Mouse (Mus musculus) left cerebral cortex, adult 11 months (tissue): ENCODE measurements at regions not wholly inside any gene's neighbourhood (a gene's known extent, or its start where the extent isn't known, plus 50 kb on each side); places are given as distances from the start of the nearest gene placed in this dataset.
A peak's percentile ranks its signal among the peaks of the same experiment; 100 is the strongest.

Source experiments
- DNase-seq: peaks from one replicate; pipeline ENCODE4 v3.0.0; 2022; ENCODE audit warnings: low spot score

- no peak for DNase-seq
Observed at GRCm38 (mm10) chr3:105227551-105227950, 160.9 kb downstream of the 4930564D02Rik start.

DNA sequence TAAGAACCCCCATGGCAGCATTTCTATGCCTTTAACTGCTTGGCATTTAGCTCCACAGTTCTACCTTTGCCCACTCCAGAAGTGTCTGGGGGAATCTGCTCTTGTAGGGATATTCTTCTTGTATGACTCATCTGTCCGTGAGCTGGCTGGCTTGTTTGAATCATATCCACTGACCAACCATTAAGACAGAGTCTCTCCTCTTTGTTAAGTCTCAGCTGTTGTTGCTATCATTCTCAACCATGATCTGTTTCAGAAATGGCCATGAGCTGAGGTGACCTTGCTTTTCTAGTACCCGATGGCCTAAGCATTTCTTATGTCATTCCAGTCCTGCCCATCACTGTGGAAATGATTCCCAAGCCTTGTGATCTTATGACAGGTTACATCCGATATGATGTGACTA lies 161.8 kb downstream of the 4930564D02Rik start:
- DNase-seq: no peak

DNA sequence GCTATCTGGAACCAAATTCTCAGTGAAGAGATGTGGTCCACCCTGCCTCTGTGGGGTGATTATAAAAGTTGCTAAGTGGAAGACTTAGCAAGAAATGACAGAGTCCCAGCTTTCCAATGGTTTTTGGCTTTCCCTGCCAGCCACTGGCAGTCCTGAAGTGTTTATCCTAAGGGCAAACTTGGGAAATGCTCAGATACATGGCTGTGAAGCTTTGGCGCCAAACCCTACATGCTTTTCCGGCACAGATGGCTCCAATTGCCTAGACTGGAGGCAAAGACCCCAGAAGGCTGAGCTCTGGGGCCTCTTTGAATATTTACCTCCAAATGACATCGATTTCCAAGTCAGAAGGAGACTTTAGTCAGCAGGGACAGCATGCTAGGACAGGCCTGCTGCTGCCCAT lies 174.4 kb downstream of the 4930564D02Rik start:
- DNase-seq: no peak

DNA sequence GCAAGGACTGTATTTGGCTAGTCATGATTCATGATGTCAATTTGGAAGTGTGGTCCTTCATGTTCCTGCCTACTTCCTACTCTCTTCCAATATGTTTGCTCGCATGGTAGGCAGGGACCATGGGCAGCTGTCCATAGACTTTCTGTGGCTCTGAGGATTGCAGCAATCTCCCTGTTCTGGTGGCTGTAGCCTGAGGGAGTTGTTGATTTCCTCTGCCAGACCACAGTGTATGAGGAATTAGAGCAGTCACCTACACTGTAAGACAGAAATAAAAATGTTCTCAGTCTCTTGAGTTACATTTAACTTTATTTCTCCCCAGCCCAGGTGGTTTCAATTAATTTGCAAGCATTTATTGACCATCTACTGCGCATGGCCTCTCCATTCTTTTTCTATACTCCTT lies 190.5 kb downstream of the 4930564D02Rik start:
- DNase-seq: no peak

GRCm38 (mm10) chr3:105275241-105275640 lies 176.9 kb upstream of the Kcnd3 start:
- no peak for DNase-seq

DNA sequence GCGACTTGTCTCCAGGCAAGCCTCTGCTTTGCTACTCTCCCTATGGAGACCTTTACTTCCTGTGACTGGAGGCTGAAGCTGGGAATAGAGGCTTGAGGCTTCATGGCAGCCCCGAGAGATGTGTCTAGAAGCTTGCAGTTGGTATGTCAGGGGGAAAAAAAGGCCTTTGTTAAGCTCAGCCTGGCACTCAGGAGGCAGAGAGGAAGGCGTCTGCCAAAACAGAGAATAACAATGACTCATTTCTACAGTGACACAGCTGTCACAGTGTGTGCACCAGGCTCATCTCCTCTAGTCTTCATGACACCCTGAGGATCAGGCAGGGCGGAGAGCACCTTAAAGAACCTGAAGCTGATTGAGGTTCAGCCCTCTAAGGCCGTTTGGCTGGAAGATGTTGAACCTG lies 171.2 kb upstream of the Kcnd3 start:
- DNase-seq: peak; percentile 30

- DNase-seq: no peak
Observed at GRCm38 (mm10) chr3:105281686-105282085, 170.4 kb upstream of the Kcnd3 start.

GRCm38 (mm10) chr3:105298273-105298672 lies 153.9 kb upstream of the Kcnd3 start:
- no peak for DNase-seq

DNA sequence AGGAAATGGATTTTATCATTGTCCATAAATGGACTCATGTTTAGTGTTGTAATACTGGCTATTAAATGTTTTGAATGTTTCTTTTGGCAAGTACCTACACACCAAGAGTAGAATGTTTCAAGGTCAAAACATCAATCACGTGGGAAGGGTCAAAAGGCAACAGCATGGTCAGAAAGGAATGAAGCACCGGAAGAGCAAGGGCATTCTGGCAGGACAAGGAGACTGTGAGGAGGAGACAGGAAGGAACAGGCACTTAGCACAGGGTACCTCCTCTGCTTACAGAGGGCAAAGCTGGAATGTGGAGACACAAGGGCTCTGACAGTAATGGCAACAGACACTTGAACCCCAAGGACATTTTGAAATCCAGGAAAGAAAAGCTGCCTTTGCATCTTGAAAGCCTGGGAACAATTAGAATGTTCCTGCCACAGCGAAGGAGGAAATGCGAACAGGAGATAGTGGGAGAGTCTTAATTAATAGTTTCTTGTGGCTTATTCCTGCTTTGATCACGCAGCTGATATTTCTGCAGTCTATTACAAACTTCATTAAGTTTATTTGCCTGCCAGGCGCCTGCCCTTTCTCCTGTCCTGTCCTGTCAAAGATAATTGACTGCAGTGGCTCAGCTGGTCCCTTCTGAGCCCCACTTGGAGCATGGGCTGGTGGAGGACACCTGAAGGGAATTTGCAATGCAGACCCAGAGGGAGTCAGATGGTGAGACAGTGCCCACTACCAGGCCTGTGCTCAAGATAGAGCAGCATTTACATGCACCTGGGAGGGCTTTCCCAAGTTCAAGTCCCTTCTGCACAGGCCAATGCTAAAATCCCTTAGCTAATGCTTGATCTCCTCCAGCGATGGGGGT lies 151.2 kb upstream of the Kcnd3 start:
- DNase-seq: no peak

DNA sequence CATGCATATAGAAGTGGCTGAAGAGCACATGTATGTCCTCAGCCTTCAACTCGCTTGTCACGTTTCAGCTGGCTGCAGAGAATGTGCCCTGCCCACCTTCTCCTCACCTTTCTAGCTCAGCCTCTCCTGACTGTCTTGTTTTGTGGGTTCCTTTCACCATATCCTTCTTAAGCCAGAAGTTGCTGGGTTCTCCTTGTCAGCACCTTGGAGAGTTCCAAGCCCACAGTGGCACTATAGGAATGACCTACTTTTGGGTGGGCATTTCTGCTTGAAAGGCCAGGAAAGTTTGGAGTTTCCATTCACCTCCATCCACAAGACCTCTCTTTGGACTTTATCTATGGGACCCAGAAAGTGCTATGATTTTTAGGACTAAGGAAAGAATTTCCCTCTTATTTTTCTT lies 144.5 kb upstream of the Kcnd3 start:
- DNase-seq: no peak

DNA sequence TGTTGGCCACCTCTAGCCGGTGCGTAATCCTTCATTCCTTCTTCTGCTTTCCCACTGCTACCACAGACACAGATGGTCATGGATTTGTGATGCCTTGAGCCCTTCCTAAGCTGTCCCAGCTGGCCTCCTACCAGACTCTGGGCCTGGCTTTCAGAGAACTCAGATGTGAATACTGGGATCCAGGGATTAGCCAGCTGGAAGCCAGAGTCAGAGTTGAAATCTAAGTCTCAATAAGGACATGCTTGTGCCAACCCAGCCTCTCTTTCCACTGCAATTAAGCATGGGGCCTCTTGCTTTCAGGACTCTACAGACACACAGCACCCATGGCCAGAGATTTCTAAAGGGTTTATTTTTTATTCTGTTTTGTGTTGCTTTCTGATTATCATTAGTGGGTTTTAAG lies 143.1 kb upstream of the Kcnd3 start:
- no peak for DNase-seq

GRCm38 (mm10) chr3:105353268-105353667 lies 98.9 kb upstream of the Kcnd3 start:
- no peak for DNase-seq

- no peak for DNase-seq
Observed at GRCm38 (mm10) chr3:105354123-105354931, 97.8 kb upstream of the Kcnd3 start.

- no peak for DNase-seq
Observed at GRCm38 (mm10) chr3:105357511-105357910, 94.6 kb upstream of the Kcnd3 start.

GRCm38 (mm10) chr3:105359636-105360035 lies 92.5 kb upstream of the Kcnd3 start:
- DNase-seq: no peak

DNA sequence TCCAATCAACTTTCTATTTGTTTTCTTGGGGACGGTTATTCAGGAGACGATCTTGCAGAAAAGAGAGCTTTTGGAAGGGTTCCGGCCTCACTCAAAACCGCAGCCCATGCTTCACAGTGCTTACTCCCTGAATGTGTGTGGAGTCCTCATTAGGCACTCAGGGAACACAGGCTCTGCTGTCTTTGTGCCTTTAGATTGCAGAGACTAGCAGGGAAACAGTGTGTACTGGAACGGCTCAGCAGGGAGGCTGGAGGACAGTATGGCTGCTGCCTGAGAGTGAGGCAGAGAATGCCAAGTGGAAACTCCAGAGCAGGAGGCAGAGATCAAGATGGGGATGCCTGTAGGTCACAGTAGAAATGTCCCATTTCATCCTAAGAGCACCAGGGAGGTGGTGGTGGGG lies 87.4 kb upstream of the Kcnd3 start:
- peak; percentile 23 for DNase-seq

GRCm38 (mm10) chr3:105366806-105367205 lies 85.3 kb upstream of the Kcnd3 start:
- DNase-seq: no peak

GRCm38 (mm10) chr3:105367972-105368371 lies 84.2 kb upstream of the Kcnd3 start:
- DNase-seq: no peak

DNA sequence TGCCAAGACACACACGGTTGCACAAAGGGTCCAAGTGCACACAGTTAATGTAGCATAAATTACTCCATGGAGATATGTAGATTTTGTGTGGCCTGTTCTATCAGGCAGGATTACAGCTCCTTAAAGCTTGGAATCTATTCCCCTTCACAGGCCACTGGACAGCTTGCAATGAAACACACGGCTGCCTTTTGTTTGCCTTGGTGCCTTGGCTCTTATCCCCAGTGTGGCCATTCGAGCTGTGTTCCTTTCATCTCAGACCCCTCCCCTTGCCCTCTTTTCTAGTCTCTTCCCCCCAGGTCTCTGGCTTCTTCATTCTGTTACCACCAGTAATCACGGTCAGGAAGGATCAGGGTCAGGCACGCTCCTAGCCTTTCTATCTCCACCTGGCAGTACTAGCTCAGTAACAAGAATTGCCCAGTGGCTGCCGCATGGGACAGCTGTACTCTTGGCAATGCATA lies 79.7 kb upstream of the Kcnd3 start:
- no peak for DNase-seq

DNA sequence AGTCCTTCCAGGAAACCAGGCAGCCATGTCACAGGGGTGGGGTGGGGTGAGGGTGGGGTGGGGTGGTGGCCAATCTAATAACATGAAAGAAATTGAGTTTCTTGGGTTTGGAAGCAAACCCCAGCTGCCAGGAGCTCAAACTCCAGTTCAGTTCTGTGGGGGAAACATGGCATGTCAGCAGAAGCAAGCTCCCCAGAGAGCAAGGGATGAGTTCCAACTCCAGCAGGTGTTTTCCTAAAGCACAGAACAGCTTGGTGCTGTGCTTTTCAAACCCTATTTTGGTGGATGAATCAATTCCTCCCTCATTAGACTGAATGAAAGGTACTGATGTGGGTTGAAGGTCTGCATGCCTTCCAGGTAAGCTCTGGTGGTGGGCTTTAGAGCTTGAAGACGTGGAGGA lies 77.8 kb upstream of the Kcnd3 start:
- no peak for DNase-seq

GRCm38 (mm10) chr3:105374836-105375235 lies 77.3 kb upstream of the Kcnd3 start:
- no peak for DNase-seq

DNA sequence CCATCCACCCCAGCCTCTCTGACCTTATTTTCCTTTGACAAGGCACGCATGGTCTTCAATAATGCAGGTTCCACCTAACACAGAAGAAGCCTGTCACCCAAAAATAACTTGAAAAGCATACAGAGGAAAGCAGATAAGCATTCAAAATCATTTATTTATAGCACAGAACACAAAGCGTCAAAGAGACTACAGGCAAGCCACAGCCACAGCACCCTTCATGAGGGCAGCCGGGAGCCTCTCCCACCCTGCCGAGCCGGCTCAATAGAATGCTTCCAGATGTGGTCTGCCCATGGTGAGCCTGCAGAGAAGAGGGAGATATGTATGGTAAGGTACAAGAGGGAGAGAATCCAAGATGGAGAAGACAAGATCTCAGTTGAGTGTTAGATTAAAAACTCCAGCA lies 76.7 kb upstream of the Kcnd3 start:
- DNase-seq: no peak

GRCm38 (mm10) chr3:105375820-105376219 lies 76.3 kb upstream of the Kcnd3 start:
- no peak for DNase-seq
